Mouse (Mus musculus): Measurements from ENCODE around the gene Fbxo2.
"Not testable (repeated sequence)": the region's sequence is repeated elsewhere in the genome, so short reads cannot be mapped to it uniquely, and the experiment has no call there.

The Fbxo2 gene

DNA sequence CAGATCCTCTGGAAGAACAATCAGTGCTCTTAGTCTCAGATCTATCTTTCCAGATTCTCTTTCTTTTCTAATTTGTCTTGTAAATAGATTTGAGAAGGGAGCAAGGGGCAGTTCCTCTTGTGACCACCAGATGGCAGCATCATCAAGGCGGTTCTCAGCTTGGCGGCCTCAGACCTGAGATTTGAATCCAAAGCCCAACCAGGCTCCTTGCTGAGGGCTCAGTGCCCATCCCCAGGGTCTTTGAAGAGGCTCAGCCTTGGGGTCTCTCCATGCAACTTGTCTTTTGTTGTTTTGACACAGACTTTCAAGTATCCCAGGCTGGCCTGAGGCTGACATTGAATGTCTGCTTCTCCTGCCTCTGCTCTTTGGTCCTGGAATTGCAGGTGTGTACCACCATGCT lies 10.4 kb downstream of the Fbxo2 start:
- CTCF ChIA-PET: interaction anchor here (0.6 to 1.0 kb wide), 2 partner anchors 56 to 61 kb away, joined by 3 read pairs; no protein-coding TSS in a partner anchor

DNA sequence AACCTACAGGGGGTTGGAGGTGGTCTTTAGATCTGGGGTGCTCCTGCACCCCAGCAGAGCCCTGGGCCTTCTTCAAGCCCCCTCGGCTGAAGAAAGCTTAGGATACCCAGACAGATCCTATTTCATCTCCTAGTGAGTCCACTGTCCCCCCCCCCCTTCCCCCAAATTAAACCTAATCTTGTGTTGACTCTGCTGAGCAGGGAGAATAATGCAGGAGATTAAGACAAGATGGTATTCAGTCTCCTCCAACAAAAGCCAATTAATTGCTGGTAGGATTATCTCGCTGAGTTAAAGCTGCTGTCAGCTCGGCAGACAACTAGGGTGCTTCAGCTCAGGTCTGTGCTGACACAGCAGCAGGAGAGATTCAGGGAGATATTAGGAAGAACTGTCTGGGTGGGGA lies 10.8 kb downstream of the Fbxo2 start:
- CTCF ChIA-PET: interaction anchor here (0.6 to 1.0 kb wide), 3 partner anchors 56 to 249 kb away, joined by 3 read pairs; no protein-coding TSS in a partner anchor

DNA sequence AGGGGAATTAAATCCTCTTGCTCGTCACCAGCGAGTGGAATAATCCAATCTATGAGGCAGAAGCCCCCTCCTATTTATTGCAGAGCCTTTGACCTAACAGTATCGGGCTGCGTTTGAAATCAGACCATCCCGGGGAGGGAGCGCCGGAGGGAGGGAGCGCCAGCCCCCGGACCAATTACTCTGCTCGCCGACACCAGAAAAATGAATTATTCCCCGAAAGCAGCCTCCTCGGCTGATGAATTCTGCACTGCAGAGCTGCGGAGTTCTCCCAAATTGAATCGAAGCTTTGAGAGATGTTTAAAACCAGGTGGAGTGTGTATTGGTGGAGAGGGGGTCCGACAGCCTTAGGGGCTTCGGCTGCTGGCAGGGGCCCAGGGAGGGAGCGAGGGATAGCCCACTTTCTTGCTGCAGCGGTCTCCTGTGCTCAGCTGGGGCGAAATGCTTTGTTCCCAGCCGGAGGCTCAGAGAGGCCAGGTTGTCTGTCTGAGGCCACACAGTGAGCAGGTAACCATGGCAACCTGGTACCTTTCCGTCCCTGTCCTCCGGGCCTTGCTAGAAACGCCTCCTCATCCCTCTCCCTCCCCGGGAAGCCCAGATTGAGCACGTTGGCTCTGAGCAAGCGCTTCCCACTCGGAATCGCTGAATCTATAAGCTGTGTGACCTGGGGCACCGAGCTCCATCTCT lies 13.5 kb downstream of the Fbxo2 start:
- CTCF ChIA-PET: interaction anchor here (0.5 kb wide), 1 partner anchor 152 kb away, joined by 7 read pairs; no protein-coding TSS in a partner anchor

DNA sequence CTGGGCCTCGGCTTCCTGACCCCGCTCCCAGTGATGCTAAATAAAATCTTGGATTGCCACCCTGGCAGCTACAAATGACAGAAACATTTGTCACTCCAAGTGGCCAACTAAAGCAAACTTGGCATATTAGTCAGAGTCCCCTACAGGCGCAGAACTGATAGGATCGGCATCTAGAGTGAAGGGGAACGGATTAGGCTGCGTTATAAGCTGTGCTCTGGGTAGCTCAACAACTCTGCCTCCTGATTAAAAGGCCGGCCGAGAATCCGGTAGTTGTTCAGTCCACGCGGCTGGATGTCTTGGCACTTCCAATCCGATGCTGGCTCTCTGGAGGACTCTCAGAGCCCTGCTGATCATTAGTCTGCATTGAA lies 14.1 kb downstream of the Fbxo2 start:
- CTCF ChIA-PET: interaction anchor here (0.5 kb wide), 1 partner anchor 152 kb away, joined by 7 read pairs; no protein-coding TSS in a partner anchor

DNA sequence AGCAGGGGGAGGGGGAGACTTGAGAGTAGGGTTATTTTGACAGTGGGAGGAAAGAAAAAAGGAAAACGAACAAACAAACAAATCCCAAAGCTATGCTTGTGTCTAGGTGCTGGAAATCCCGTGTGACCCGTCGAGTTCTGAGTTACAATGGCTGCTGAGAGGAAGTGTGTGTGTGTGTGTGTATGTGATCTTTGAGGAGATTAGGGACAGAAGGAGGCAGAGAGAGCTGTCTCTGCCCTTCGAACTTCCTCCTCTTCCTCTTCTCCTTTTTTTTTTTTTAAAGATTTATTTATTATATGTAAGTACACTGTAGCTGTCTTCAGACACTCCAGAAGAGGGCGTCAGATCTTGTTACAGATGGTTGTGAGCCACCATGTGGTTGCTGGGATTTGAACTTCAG lies 16.2 kb downstream of the Fbxo2 start:
- CTCF ChIA-PET: not testable (repeated sequence)

DNA sequence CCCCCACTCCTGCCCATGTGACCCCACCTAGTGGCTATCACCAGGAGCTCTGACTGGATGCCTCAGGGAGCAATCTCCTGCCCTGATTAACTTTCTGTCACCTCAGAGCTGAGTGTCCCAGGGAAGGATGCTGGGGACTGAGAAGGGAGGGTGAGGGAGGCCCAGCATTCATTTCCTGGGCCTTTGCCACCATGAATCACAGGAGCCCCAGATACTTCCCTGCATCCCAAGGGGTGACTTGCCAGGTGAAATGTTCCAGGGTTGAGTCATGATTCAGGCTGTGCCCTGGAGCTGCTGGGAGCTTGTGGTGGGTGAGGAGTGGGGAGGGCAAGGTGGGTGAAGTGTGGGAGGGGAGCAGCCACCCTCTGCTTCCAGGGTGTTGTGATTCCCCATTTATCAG lies 17.3 kb downstream of the Fbxo2 start:
- CTCF ChIA-PET: no interaction called here

DNA sequence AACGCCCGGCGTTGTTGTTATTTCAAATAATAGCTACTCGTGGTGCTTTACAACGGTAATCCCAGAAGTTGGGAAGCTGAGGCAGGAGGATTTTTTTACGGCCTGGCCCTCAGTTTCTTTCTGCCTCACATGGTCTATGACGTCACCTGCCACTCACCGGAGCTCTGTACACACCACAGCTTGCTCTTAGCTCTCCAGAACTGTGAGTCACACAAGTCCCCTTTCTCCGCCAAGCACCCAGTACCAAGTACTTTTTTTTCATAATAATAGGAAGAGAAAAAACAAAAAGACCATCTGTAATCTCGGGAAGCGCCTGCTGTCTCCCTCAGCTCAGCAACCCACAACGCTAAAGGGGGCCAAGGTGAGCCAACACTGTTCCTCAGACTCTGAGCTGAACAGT lies 21.1 kb downstream of the Fbxo2 start:
- CTCF ChIA-PET: no interaction called here

DNA sequence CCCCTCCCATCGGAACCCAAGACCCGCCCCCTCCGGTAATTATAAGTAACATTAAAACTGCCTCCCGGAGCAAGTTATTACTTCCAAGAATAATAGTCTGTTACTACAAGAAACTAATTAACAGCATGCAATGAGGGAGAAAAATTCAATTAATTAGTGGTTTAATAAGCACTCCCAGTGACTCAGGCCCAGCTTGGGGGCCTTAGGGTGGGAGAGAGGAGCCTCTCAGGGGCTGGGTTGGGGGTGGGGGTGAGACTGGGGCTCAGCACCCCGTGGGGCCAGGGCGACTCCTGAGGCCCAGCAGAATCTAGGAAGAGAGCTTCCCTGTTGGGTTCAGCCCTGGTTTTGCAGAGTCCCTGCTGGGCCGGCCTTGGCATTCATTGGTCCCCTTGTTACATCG lies 21.9 kb downstream of the Fbxo2 start:
- CTCF ChIA-PET: no interaction called here

DNA sequence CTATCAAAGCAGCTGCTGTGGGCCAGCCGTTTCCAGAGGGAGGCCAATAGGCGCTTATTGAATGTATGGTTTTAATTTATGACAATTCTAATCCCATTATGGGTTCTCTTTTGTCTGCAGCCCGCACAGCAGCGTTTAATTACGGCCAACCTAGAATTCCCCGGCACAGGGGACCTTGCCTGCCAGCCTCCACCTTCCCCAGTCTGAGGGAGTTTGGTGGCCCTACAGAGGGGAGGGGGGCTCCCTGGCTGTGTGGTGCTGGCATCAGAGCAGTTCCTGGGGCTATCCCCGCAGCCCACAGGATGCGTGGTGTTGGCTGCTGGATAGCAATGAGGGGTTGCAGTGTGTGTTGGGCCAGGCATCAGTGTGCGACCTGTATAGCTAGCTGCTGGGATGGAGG lies 24.1 kb downstream of the Fbxo2 start:
- CTCF ChIA-PET: no interaction called here

DNA sequence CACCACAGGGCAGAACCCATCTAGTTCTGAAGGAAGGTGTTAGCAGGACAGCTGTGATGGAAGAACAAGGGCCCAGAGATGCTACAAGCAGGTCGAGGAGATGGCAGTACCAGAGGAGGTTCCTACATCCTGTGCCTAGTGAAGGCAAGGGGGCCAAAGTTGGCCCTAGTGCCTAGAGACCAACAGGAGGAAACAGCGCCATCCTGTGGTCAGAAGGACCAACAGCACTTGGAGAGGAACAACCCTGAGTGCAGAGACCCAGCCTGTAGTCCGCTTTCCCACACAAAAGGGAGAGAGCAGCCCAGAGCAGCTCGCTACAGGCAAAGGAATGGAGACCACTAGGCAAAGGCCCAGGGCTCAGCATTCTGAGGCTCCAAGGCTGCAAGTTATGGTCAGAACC lies 25.4 kb downstream of the Fbxo2 start:
- CTCF ChIA-PET: no interaction called here

DNA sequence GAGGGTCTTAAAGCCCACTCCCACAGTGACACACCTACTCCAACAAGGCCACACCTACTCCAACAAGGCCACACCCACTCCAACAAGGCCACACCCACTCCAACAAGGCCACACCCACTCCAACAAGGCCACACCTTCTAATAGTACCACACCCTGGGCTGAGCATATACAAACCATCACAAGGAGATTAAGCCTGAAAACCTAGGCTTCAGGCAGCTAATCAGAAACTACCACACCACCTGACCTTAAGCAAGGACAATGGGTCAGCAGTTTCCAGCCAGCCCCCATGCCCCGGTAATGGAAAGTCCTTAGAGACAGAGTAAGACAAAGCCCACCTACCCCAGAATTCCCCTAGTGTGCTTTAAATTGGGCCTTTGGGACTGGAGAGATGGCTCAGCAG lies 28.3 kb downstream of the Fbxo2 start:
- CTCF ChIA-PET: not testable (repeated sequence)

DNA sequence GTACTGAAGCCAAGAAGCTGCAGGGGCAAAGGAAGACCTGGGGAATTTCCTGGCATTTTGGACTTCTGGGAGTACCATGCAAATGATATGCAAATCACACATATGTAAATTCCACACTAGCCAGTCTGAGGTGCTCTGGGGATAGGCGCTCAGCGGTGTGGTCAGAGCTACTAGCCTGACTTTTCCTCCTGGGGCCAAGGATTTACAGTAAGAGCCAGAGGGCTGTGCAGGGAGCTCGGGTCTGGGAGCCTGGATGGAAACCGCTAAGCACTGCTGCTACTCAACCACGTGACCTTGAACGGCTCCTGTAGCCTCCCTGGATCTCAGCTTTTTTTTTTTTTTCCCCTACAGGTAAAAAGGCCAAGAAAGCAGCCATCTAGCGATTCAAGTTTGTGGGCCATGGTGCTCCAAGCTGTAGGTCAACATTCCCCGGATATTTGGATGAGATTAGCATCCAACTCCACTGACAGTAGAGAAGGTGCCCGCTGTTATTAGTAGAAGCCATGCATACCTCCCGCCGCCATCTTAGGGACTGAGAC lies 32.4 kb downstream of the Fbxo2 start:
- CTCF ChIA-PET: no interaction called here

DNA sequence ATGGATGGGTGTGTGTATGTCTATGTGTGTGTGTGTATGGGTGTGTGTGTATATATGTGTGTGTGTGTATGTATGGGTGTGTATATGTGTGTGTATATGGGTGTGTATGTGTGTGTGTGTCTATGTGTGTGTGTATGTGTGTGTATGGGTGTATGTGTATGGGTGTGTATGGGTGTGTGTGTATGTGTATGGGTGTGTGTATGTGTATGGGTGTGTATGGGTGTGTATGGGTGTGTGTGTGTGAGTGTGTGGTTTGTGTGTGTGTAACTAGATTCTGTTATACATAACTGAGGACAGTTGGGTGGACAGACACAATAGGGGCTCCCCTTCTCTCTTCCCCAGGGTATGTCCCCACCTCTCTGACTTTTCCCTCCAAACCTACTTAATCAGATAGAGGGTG lies 34.0 kb downstream of the Fbxo2 start:
- CTCF ChIA-PET: no interaction called here

DNA sequence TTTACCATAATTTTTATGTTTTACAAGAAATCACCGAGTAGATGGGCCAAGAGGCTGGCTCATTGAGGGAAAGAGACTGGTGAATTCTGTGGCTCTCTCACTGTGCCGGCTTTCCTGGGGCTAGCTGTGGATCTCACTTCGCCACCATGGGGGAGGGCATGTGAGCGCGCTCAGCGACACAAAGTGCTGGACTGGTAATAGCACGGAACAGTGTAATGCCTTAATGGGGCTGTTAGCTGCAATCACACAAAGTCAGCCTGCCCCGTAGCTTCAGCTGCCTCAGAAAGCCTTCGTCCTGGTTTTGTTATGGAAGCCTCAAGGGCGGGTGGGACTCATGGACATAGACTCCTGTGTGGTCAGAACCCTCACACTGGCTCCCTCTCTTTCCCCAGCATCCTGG lies 38.3 kb downstream of the Fbxo2 start:
- CTCF ChIA-PET: no interaction called here

DNA sequence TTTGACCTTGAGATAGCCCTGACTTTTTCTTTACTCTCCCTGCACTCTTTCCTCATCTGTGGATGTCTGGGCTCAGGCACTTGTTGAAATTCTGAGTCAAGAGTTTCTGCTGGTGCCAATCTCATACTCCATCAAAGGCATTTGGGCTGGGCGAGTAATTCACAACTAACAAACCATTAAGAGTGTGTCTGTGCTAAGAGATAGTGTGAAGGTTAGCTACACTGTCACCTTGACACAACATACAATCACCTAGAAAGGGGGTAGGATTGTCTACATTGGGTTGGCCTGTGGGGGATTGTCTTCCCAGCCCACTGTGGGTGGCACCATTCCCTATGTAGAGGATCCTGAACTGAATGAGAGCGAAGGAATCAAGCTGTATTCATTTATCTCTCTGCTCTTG lies 43.1 kb downstream of the Fbxo2 start:
- CTCF ChIA-PET: no interaction called here

DNA sequence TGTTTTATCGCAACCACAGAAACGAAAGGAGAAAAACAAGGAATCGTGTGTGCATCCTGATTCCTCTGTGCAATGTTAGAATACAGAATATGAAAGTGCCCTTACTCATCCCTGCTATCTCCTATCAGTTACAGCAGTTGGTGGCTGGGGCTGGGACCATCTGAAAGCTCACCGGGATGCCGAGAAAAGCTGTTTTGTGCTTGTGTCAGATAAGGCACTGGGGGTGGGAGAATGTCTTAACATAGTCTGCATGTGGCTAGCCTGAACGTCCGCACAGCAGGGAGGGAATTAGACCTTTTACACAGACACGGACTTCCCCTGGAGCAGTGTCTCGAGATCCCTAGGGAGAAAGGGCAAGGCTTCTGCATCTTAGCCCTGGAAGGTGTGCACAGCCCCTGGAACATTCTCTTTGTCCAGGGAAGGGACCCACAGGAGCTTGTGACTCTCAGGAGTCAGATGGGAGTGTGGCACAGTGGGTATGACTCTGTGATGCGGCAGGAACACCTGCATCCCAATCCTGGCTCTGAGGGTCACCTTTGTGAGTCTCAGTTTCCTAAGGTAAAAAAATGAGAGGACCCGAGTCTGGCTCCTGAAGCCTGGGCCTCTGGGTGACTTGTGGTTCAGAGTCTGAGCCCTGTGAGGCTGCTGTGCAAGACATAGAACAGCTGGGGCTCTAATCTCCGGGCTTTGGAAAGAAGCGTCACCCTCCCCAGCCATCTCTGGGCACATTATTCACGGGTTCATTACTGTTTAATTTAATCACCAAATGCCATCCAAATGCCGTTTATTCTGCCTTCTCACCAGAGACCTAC lies 43.8 kb downstream of the Fbxo2 start:
- CTCF ChIA-PET: no interaction called here

DNA sequence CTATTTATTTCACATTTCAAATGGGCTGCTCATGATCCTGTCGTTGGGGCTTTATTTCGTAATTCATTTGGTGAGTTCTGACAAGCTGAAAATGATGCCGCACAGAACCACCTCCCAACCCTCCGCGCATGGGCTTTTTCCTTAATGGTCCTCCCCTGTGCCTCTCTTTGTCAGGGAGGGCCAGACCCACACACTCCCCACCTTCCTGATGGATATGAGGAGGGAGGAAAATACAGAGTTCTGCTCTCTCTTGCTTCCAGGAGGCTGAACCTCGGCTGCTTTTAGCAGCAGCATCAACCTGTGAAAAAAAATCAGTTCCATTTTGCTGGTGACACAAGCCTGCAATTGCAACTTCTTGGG lies 44.4 kb downstream of the Fbxo2 start:
- CTCF ChIA-PET: no interaction called here

DNA sequence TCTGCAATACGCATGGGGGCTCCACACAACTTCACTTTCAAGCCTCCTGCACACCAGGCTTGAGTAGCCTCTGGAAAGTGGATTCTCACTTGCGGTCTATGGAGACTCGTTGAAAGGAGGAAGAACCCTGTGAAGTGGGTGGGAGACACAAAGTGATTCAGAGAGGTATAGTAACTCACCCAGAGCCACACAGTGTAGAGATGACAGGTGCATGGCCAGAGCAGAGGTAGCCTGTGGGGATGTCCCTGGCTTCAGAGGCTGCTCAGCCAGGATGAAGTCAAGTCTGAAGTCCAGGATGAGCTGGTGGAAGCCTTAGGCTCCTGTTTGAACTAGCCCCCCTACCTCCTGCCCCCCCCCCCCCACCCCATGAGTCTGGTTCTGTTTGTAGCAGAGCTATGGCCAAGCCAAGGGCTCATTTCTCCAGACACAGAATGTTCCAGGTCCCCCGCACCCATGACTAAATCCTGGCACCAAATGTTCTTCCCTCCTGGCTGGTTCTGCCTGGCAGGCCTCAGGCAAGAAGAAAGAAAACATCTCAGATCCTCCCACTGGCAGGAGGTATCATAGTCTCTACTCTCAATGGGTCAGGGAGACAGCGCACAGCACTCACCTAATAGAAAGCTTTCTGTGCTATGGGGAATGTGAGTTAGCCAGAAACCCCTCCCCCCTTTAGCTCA lies 54.2 kb downstream of the Fbxo2 start:
- CTCF ChIA-PET: no interaction called here

DNA sequence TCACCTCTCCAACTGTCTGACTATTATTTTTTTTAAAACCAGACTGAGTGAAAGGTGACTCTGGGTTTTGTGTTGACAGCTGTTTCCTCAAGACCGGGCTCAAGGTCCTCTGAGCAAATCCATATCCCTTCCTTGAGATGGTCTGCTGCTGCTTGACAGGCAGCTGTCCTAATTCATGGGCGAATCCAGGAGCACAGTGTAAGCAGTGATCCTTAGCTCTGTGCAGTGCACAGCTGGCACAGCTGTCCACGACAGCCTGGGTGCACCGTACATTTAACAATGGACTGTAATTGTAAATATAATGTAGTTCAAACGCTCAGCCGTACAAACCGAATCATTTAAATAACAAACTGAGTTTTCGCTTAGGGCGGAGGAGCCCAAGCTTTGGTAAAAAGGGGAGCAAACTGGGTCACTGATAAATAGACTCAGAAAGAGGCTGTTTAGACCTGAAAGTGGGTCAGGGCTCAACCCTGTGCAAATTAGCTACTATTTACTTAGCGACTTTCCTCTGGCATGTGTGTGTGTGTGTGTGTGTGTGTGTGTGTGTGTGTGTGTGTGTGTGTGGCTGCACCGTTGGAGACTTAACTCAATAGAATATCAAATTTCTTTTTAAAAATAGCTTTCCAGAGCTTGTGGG lies 55.0 kb downstream of the Fbxo2 start:
- CTCF ChIA-PET: no interaction called here

All from spleen, embryonic (tissue).